In genomic region chr5:101863946-101864345, GRCm38 (mm10) we compare ENCODE assay signal across 18 mouse cellular contexts.
"Had no signal": no experiment of that assay in that cellular context is flagged by ENCODE, and none has a peak within 500 bp of the region (broad histone marks: within the 10 kb centered on the region; RNA-seq: fewer than 3 reads in every experiment).

No protein-coding gene starts in this region.

- H3K4me2 ChIP-seq: limb, embryonic 12.5 days; liver, embryonic 13.5 days; lung, embryonic 15.5 days; midbrain, embryonic 11.5 days; midbrain, embryonic 15.5 days; neural tube, embryonic 13.5 days had no signal

- H3K4me3 ChIP-seq: limb, embryonic 12.5 days; liver, embryonic 13.5 days; lung, embryonic 15.5 days; megakaryocyte, embryonic 14.5 days; midbrain, embryonic 15.5 days; neural tube, embryonic 13.5 days had no signal

- H3K9me3 ChIP-seq: limb, embryonic 12.5 days; liver, embryonic 13.5 days; lung, embryonic 15.5 days; megakaryocyte, embryonic 14.5 days; midbrain, embryonic 15.5 days; neural tube, embryonic 13.5 days had no signal

- H3K9ac ChIP-seq: limb, embryonic 12.5 days; liver, embryonic 13.5 days; liver, postnatal 0 days; lung, embryonic 15.5 days; midbrain, embryonic 15.5 days; neural tube, embryonic 13.5 days had no signal

- H3K4me1 ChIP-seq: limb, embryonic 12.5 days; liver, embryonic 13.5 days; lung, embryonic 15.5 days; midbrain, embryonic 15.5 days; neural tube, embryonic 13.5 days had no signal

- ATAC-seq: liver, postnatal 0 days; midbrain, embryonic 15.5 days had no signal

- H3K27me3 ChIP-seq: limb, embryonic 12.5 days; liver, embryonic 13.5 days; lung, embryonic 15.5 days; megakaryocyte, embryonic 14.5 days; midbrain, embryonic 15.5 days; neural tube, embryonic 13.5 days had no signal

- DNase-seq: kidney, adult 9 months; kidney, postnatal 4 days; layer of hippocampus, adult 9-11 months; layer of hippocampus, postnatal 36 days; liver; liver, embryonic 13.5 days; liver, postnatal 0 days; lung, postnatal 36 days; retina, postnatal 1 day; right cerebral cortex, postnatal 14 days; thymus, postnatal 36 days had no signal

- H3K27ac ChIP-seq: kidney, postnatal 0 days; limb, embryonic 12.5 days; liver, embryonic 13.5 days; lung, embryonic 15.5 days; midbrain, embryonic 15.5 days; neural tube, embryonic 13.5 days had no signal
